Mouse (Mus musculus) left cerebral cortex, postnatal 10 days (tissue): ENCODE measurements around the gene Tnn. TPM values are rescaled to one million over a fixed set of nuclear protein-coding genes. Genes with fewer than 3 reads are reported as not detected.

Source experiments
- DNase-seq, 2 experiments: peaks; one replicate each; pipeline ENCODE4 v3.0.0; 2021 to 2022; ENCODE audit warnings: low spot score in 2 of 2, mixed read lengths in 1 of 2; ENCODE audit errors: extremely low spot score in 1 of 2
- intact Hi-C: fragments of 180-260 bp; cut with DNase I; formaldehyde crosslinking; loops from one replicate; pipeline ENCODE4 v1.15.1; 2025
- total RNA-seq, 2 experiments: library from RNA; stranded (reverse); gene quantifications; 2 replicates each; pipeline ENCODE4 v1.2.3; 2021

Gene Tnn
- total RNA-seq, 2 experiments from 2014 or later: 0.95 to 0.97 TPM

DNA sequence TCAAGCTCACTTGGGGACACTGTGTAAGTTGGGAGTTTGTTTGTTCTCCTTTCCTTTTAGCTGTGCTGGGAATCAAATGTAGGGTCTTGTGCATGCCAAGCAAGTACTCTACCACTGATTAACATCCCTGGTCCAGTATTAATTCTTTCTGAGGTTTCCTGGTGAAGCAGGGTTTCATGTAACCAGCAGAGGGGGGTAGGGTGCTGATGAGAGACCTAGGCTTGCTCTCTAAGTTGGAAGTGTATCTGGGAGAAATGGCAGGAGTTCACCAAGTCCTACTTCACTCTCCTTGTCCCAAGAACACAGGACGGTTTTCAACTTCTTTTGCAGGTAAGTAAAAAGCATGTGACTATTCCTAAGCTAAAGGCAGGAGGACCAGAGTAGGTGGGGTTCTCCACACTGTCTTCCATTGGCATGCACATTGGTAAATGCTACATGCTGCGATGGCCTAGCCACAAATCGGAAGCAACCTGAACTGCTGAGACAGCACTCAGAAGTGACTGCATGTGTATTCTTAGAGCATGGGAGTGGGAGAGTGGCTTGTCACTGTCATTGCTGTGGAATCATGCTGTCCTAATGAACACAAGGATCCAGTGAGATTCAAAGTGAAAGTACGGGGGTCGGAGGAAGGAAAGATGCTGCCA lies 53.6 kb downstream of the Tnn start:
- intact Hi-C loops: no loop called here

DNA sequence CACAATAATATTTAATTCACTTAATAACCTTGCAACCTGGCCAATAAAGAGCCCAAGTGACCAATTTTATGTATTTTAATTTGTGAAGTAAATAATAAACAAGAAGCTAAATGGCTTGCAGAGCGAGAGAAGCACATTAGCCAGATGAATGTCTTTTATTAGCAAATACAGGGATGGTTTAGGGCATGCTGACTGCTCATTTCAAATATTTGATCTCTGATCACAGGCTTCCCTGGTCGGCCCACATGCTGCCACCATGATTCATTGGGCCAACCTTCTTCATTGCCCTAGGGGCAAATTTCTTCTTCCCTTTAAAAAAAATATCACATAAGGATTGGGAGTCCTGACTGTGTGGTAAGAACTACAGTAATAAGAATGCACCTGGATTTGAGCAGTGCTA lies 66.7 kb downstream of the Tnn start:
- DNase-seq: no peak
- intact Hi-C loops: loop anchor here (10.0 kb wide), 1 partner anchor 782 kb away; no protein-coding TSS in a partner anchor

More for the DNA sequence above, 53.6 kb downstream of the Tnn start:
- no peak for DNase-seq

DNA sequence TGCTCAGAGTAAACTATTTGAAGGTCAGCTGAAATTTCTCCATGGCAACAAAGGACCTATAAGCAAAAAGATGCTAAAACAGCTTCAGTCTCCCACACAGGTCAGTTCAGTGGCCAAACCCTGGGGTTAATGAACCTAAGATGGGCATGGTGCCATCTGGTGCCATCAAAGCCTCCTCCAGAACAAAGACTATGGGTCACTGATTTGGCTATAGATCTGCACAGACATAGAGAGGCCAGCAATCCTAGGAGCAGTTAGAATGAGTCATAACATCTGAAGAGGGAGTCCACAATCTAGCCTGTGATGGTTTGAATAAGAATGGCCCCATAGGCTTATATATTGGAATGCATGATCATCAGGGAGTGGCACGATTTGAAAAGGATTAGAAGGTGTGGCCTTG lies 69.1 kb downstream of the Tnn start:
- intact Hi-C loops: loop anchor here (5.0 to 10.0 kb wide), 3 partner anchors 562 to 779 kb away; partner anchors contain the start of gene Tnr

DNA sequence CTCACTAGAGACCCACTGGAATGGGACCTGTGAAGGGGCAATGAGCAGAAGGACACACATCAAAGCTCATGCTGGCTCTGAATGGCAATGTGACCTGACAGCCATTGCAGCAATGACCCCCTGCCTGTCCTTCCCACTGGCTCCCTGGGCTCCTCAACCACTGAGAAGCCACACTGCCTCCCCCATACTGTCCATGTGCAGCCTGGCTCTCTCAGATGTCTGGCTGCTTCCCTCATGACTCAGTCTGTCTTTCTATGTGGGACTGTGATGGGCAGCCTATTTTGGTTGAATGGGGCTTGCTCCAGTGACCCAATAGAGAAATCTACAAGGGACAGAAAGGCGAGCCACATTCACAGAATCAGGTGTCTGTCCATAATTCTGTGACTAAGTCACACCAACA lies 70.7 kb downstream of the Tnn start:
- intact Hi-C loops: loop anchor here (5.0 to 10.0 kb wide), 3 partner anchors 560 to 778 kb away; partner anchors contain the start of gene Tnr
- no peak for DNase-seq

More for the DNA sequence above, 69.1 kb downstream of the Tnn start:
- DNase-seq: no peak

DNA sequence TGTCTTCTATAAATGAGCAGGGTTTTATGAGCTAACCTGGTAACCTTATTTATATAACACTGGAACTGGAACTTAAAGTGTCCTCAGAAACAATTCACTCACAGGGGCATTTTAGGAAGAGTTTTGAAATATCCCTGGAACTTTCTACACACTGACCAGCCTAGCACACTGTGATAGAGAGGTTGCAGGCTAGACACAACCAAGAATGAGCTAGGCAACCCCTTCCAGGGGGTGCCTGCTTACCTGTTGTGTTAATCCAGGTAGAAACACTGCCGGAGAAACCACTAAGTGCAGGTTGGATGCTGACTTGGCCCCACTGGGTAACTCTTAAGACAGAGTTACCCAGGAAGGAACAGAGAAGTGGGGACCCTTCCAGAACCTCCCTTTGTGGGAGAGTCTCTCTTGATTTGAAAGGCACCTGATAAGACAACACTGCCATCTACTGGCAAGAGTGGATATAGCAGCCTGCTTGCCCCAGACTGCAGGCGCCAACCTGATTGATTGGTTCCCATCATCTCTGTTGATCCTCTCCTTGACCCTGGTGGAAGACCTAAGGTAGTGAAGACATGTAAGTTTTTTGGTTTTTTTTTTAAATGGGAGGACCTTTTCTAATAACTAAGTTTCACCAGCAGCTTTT lies 72.5 kb downstream of the Tnn start:
- intact Hi-C loops: loop anchor here (5.0 to 10.0 kb wide), 3 partner anchors 559 to 776 kb away; partner anchors contain the start of gene Tnr
- DNase-seq: peak; percentile 78 to 79

DNA sequence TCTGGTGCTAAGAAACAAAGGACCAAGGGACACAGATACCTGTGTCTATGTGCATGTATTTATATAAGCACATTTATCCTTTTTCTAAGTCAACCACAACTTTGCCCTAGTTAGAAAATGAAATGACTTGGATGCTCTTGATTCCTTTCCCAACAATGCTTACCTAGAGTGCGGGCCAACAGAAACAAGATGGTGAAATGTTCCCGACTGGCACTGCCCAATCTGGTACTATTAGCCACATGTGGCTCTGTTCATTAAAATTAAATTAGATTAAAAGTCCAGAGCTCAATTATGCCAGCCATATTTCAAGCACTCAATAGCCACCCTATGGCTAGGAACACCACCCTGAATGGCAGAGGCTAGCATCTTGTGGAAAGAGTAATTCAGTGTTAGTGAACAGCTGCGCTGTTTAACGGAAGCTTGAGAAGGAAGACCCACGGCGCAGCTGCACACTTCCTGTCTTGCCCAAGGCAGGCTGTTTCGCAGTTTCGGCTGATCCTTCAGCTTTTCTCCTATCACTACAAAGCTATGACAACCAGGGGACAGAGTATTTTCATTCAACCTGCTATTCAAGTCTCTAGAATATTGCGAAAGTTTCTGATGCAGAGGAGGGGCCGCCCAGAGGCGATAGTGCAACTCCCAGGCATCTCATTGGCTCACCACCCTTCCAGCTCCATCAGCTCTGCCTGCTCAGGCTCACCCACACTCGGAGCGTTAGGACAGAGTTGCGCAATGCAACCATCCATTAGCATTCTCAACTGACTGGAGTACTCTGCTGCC lies 74.3 kb downstream of the Tnn start:
- intact Hi-C loops: no loop called here
- no peak for DNase-seq

DNA sequence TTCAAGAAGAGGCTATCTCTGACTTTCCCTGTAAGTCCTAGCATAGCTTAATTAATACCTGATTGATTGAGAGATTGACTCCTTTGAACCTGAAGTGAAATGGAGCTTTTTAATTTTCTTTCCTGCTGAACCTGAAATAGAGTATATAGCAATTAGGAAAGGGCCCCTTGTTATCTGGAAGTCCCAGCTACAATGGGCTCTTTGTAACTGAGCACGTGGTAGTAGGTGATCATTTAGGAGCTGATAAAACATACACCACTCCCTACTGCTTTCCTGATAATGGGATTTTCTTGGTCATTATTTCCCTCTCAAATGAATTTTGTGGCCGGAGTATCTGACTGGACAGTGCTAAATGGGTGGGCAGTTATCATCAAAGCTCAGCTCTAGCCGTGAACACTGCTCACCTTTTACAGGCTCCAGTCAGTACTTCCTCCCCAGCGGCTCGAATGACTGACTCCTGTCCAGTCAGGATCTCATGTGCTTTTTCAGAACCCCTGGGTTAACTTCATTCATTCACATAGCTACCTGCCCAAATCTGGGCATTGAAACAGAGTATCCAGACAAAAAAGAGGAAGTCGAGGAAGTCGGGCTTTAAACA lies 88.7 kb downstream of the Tnn start:
- intact Hi-C loops: no loop called here
- no peak for DNase-seq

DNA sequence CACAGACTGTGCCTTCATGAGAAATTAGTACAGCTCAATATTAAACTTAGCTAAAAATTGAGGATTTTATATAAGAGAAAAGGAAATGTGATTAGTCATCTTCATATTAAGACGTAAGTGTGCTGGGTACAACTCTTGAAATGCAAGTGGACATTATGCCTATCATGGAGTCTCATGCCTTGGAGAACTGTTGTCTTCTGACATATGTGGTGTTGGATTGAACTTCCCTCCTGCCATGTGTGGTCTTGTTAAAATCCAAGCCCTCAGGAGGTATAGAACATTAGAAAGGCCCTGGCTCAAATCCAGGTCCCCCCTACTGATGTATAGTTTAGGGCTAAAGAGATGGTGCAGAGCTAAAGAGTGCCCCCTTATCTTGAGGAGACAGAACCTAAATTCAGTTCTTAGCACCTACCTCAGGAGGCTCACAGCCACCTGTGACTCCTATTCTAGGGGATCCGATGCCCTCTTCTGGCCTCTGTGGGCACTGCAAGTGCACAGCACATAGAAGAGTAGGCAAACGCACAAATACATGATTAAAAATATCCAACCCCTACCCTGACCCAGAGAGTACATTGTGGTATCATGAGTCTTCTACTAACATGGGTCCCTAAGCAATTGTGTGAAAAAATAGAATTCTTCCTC lies 91.5 kb downstream of the Tnn start:
- intact Hi-C loops: no loop called here
- DNase-seq: no peak

DNA sequence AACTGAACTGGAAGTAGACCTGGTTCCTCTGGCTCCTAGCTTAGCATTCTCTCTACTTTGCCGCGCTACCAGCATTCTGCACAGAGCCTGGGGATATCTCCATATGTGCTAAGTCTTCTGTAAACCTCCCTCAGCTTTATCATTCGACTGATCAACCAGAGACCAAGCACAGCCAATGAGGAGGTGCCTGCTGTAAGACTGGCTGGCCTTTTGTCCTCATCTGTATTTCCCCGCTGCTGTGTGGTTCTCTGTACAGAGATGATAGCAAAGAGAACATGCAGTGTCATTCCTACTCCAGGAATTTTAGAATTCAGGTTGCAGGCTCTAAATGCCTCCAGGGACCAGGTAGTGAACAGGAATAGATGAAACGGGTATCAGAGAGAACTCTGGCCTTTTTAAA lies 92.1 kb downstream of the Tnn start:
- no peak for DNase-seq
- intact Hi-C loops: no loop called here

DNA sequence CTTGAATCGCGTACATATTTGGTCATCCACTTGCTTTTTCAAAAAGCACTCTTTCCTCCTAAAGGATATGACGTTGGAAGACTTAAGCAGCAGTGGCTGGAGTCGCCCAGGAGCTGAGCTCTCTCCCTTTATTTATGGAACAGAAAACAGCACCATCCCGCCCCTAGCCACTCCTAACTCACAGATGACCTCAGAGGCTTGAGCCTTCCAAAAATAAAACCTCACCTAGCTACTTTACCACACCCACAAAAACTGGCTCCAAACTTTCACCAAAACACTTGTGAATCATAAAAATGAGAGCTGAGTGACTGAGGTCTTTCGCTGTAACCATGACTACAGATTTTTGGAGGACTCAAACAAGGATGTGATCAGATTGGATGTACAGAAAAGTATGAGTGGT lies 92.8 kb downstream of the Tnn start:
- intact Hi-C loops: no loop called here
- DNase-seq: no peak

DNA sequence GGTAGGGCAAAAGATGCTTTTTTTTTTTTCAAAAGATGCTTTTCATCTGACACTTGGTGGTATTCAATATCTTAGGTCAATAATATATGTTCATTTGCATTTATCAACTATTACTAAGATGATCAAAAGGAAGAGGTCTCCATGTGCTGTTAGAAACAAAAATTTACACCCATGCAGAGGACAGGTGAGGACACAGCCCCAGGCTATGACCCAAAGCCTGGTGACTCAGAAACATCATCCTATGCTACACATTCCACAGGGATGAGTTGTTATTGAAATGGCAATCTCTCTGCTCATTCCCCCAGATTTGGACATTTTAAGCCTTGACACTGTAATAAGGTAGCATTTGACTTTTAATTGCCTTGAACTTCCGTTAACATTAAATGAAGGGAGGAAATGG lies 93.5 kb downstream of the Tnn start:
- DNase-seq: no peak
- intact Hi-C loops: no loop called here

DNA sequence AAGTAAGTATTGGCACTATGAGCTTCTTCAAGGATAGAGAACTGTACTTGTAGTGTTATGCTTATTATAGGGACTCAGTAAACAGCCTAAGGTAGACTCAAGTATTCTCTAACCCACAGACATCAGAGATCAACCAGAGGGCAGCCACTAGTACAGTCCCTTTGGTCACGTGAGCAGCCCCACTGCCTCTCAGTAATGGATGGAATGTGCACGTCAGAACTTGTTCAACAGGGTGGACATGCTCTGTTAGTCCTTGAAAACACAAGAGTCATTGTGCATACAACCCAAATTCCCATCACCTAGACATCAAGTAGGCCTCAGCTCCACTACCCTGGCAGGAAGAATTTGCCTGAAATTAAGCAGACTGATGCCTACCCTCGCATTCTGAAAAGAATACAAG lies 95.7 kb downstream of the Tnn start:
- intact Hi-C loops: no loop called here
- no peak for DNase-seq

DNA sequence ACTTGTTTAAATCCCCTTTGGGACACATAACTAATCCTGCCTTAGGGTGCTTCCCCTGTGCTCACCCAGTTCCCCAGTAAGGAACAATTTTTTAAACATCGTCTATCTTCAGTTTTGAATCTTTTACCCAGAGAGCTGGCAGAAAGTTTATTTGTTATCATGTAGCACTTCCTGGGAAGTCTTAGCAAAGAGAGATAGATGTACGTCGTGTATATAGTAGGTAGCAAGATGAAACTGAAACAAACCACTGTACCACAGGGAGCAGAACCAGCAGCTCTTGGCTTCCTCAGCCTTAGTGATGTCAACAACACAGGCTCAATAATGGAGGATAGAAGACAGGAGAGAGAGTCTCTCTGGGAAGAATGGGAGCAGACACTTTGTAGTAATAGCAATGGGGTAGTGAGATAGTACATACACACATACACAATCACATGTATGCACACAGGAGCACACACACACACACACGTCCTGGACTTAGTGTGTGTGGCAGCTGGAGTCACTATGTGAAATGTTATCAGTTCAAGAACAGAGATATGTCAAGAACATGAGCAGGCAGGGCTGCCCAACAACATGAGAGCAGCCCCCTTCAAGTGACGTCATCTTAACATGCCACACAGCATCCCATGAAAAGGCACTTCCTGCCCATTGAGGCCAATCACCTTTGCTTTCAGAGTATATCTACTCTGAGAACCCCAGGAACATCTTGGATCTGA lies 98.9 kb downstream of the Tnn start:
- intact Hi-C loops: no loop called here
- no peak for DNase-seq

DNA sequence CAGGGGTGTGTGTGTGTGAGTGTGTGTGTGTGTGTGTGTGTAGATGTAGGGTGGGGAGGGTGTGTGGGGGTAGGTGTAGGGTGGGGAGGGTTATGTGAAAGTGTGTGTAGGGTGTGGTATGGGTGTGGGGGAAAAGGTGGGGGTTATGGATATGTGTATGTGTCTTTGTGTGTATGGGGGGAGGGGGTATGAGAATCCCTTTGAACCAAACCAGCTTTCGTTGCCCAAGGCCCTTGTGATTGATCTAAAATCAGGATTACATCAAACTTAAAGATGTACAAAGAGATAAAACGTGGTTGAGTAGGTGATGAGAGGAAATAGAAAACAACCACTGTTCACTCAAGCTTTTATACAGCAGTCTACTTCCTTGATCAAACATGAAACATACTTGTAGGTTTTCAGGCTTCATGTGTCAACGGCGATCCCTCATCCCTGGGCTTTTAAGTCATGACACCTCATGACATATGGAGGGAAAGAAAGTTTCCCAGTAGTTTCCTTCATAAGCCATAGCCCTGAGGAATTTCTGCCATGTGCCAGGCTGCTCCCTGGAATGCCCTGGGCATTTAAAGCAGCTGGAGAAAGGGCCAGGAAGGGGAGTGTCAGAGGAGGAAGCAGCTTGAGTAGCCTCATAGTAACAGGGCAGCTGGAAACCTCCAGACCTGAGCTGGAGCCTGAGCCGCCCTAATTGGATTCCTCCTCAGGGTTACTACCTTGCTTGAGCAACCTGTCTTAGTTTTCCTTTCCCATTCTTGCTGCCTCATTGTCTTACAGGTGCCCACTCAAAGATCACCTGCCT lies 99.7 kb downstream of the Tnn start:
- no peak for DNase-seq

DNA sequence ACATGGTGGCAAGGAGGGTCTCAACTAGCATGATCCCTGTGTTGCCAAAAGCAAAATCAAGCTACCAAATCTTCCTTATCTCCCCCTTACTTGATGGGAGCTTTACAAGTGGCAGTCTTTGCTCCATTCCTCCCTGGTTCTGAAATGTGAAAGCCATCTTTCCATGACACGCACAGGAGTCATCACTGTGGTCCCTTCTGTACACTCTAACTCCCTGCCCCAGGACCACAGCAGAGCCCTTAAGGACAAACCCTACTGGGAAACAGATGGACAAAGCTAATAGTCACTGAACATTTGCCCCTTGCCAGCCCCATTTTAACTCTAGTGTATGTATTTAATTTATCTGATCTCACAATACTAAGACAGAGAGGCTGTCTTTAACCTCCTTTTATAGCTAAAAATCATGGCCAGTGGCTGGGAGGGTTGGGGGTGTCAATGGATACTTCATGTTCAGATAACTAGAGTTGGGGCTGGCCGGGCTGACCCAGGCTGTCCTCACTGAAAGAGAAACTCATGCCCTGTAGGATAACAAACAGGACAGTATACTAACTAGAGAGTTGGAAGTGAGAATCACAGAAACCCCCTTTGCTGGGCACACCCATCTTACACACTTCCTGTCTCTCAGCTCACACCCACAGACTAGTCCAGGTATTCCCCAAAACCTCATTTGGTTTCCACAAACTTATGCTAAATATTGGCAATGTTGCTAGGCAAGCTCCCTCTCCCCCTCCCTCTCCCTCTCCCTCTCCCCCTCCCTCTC lies 100.6 kb downstream of the Tnn start:
- DNase-seq: no peak
- intact Hi-C loops: no loop called here

More for the DNA sequence above, 99.7 kb downstream of the Tnn start:
- intact Hi-C loops: no loop called here

DNA sequence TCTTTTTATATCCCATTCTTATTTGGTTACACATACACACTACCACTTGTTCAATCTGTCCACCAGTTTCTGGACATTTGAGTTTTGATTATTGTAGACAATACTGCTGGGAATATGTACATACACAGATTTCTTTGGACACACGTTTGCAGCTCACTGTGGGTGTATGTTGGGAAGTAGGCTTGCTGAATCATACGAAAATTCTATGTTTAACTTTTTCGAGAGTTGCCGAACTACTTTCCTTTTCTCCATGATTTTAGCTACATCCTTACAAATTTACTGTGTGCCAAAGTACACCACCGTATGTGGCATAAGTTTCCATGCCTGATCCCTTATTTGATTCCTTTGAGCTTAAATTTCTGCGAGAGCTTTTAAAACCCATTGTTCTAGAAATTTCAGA lies 102.5 kb downstream of the Tnn start:
- DNase-seq: no peak
- intact Hi-C loops: no loop called here
